Mouse (Mus musculus): ENCODE data around the gene Gins2. TPM values are rescaled to one million over a fixed set of nuclear protein-coding genes. Genes with fewer than 3 reads are reported as not detected.

Gene Gins2
- polyA plus RNA-seq, 1 experiment: 11.2 TPM

GRCm38 (mm10) chr8:120607460-120607859 lies 18.4 kb upstream of the Gins2 start:
- H3K36me3 ChIP-seq (ENCODE audit: control insufficient read depth, insufficient read depth): no peaks in the 10 kb centered on the region
- no peak overlapping the region for H3ac ChIP-seq (ENCODE audit: control insufficient read depth, insufficient read length)
- no peaks in the 10 kb centered on the region for H3K27me3 ChIP-seq (ENCODE audit: control insufficient read depth, insufficient read depth, insufficient read length)
- no peak overlapping the region for H3K4me3 ChIP-seq
- H3K4me2 ChIP-seq (ENCODE audit: low read depth): peak overlapping the region; percentile 38
- H3K79me2 ChIP-seq (ENCODE audit: control insufficient read depth, insufficient read depth): no peaks in the 10 kb centered on the region
- TF ChIP-seq SRF (IDR thresholded peaks at IDR 0.05; ENCODE audit: control insufficient read depth, insufficient read length, low read depth) (no peak), REST (IDR thresholded peaks at IDR 0.05; ENCODE audit: insufficient read depth, insufficient read length) (no peak), POLR2A (IDR thresholded peaks at IDR 0.05; ENCODE audit: insufficient read length, low read depth) (no peak), POLR2AphosphoS2 (IDR thresholded peaks at IDR 0.05; ENCODE audit: insufficient read length, low read depth) (no peak), MYOD1 (IDR thresholded peaks at IDR 0.05; ENCODE audit: control insufficient read depth in 1 of 3, insufficient read length in 2 of 3, low read depth in 2 of 3) (no peak), CEBPB (IDR thresholded peaks at IDR 0.05; ENCODE audit: insufficient read depth, poor library complexity, severe bottlenecking) (no peak), MYOG (IDR thresholded peaks at IDR 0.05; ENCODE audit: control insufficient read depth in 1 of 3, insufficient read depth in 1 of 3, insufficient read length in 2 of 3, low read depth in 2 of 3) (no peak), E2F4 (IDR thresholded peaks at IDR 0.05; ENCODE audit: insufficient read depth) (no peak), TCF3 (IDR thresholded peaks at IDR 0.05; ENCODE audit: insufficient read length, low read depth) (no peak), MAX (IDR thresholded peaks at IDR 0.05; ENCODE audit: low read depth) (no peak), USF1 (IDR thresholded peaks at IDR 0.05; ENCODE audit: low read depth) (no peak), TCF12 (IDR thresholded peaks at IDR 0.05; ENCODE audit: insufficient read depth, poor library complexity, severe bottlenecking) (no peak)

GRCm38 (mm10) chr8:120602672-120603071 lies 13.6 kb upstream of the Gins2 start:
- H3K4me3 ChIP-seq: no peak overlapping the region
- H3ac ChIP-seq (ENCODE audit: control insufficient read depth, insufficient read length): no peak overlapping the region
- TF ChIP-seq MYOG (IDR thresholded peaks at IDR 0.05; ENCODE audit: control insufficient read depth in 1 of 3, insufficient read depth in 1 of 3, insufficient read length in 2 of 3, low read depth in 2 of 3): no peak
- no peak for TF ChIP-seq MAX (IDR thresholded peaks at IDR 0.05; ENCODE audit: low read depth)

GRCm38 (mm10) chr8:120599504-120599903 lies 10.4 kb upstream of the Gins2 start:
- no peaks in the 10 kb centered on the region for H3K79me2 ChIP-seq (ENCODE audit: control insufficient read depth, insufficient read depth)

More at GRCm38 (mm10) chr8:120602672-120603071, 13.6 kb upstream of the Gins2 start:
- no peak overlapping the region for H3K4me2 ChIP-seq (ENCODE audit: low read depth)
- no peaks in the 10 kb centered on the region for H3K27me3 ChIP-seq (ENCODE audit: control insufficient read depth, insufficient read depth, insufficient read length)
- H3K36me3 ChIP-seq (ENCODE audit: control insufficient read depth, insufficient read depth): no peaks in the 10 kb centered on the region
- no peaks in the 10 kb centered on the region for H3K79me2 ChIP-seq (ENCODE audit: control insufficient read depth, insufficient read depth)

GRCm38 (mm10) chr8:120598579-120598978 lies 9.5 kb upstream of the Gins2 start:
- no peak overlapping the region for H3ac ChIP-seq (ENCODE audit: control insufficient read depth, insufficient read length)
- TF ChIP-seq CEBPB (IDR thresholded peaks at IDR 0.05; ENCODE audit: insufficient read depth, poor library complexity, severe bottlenecking) (no peak), TCF12 (IDR thresholded peaks at IDR 0.05; ENCODE audit: insufficient read depth, poor library complexity, severe bottlenecking) (no peak), MAX (IDR thresholded peaks at IDR 0.05; ENCODE audit: low read depth) (no peak), POLR2A (IDR thresholded peaks at IDR 0.05; ENCODE audit: insufficient read length, low read depth) (no peak), POLR2AphosphoS2 (IDR thresholded peaks at IDR 0.05; ENCODE audit: insufficient read length, low read depth) (no peak), USF1 (IDR thresholded peaks at IDR 0.05; ENCODE audit: low read depth) (no peak), REST (IDR thresholded peaks at IDR 0.05; ENCODE audit: insufficient read depth, insufficient read length) (no peak), SRF (IDR thresholded peaks at IDR 0.05; ENCODE audit: control insufficient read depth, insufficient read length, low read depth) (no peak), MYOD1 (IDR thresholded peaks at IDR 0.05; ENCODE audit: control insufficient read depth in 1 of 3, insufficient read length in 2 of 3, low read depth in 2 of 3) (no peak), MYOG (IDR thresholded peaks at IDR 0.05; ENCODE audit: control insufficient read depth in 1 of 3, insufficient read depth in 1 of 3, insufficient read length in 2 of 3, low read depth in 2 of 3) (no peak), E2F4 (IDR thresholded peaks at IDR 0.05; ENCODE audit: insufficient read depth) (no peak), TCF3 (IDR thresholded peaks at IDR 0.05; ENCODE audit: insufficient read length, low read depth) (no peak)
- H3K4me3 ChIP-seq: no peak overlapping the region

More at GRCm38 (mm10) chr8:120599504-120599903, 10.4 kb upstream of the Gins2 start:
- no peak overlapping the region for H3K4me2 ChIP-seq (ENCODE audit: low read depth)
- no peak overlapping the region for H3ac ChIP-seq (ENCODE audit: control insufficient read depth, insufficient read length)
- H3K36me3 ChIP-seq (ENCODE audit: control insufficient read depth, insufficient read depth): no peaks in the 10 kb centered on the region
- H3K4me3 ChIP-seq: no peak overlapping the region
- no peaks in the 10 kb centered on the region for H3K27me3 ChIP-seq (ENCODE audit: control insufficient read depth, insufficient read depth, insufficient read length)
- TF ChIP-seq SRF (IDR thresholded peaks at IDR 0.05; ENCODE audit: control insufficient read depth, insufficient read length, low read depth): no peak
- no peak for TF ChIP-seq USF1 (IDR thresholded peaks at IDR 0.05; ENCODE audit: low read depth)
- no peak for TF ChIP-seq TCF12 (IDR thresholded peaks at IDR 0.05; ENCODE audit: insufficient read depth, poor library complexity, severe bottlenecking)

DNA sequence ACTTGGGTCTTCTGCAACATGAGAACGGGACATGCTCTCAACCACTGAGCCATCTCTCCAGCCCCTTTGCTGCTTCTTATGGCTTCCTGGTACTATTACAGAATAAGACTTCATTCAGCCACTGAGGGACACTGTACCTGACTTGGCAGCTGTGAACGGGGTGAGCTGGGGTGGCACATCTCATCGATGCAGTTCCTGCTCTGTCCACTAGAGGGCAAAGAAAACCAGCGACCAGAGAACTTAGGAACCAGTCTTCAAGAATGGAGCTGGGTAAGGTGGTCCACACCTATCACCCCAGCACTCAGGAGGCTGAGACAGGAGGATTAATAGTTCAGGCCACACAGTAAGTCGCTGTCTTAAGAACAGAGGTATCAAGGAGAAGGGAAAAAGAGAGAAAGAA lies 6.9 kb upstream of the Gins2 start:
- no peak overlapping the region for H3K4me3 ChIP-seq
- no peaks in the 10 kb centered on the region for H3K36me3 ChIP-seq (ENCODE audit: control insufficient read depth, insufficient read depth)

More at GRCm38 (mm10) chr8:120598579-120598978, 9.5 kb upstream of the Gins2 start:
- no peaks in the 10 kb centered on the region for H3K79me2 ChIP-seq (ENCODE audit: control insufficient read depth, insufficient read depth)
- H3K27me3 ChIP-seq (ENCODE audit: control insufficient read depth, insufficient read depth, insufficient read length): no peaks in the 10 kb centered on the region
- H3K36me3 ChIP-seq (ENCODE audit: control insufficient read depth, insufficient read depth): no peaks in the 10 kb centered on the region
- no peak overlapping the region for H3K4me2 ChIP-seq (ENCODE audit: low read depth)

More for the DNA sequence above, 6.9 kb upstream of the Gins2 start:
- TF ChIP-seq MAX (IDR thresholded peaks at IDR 0.05; ENCODE audit: low read depth): no peak
- TF ChIP-seq MYOD1 (IDR thresholded peaks at IDR 0.05; ENCODE audit: control insufficient read depth in 1 of 3, insufficient read length in 2 of 3, low read depth in 2 of 3): no peak
- TF ChIP-seq REST (IDR thresholded peaks at IDR 0.05; ENCODE audit: insufficient read depth, insufficient read length): no peak
- TF ChIP-seq POLR2AphosphoS2 (IDR thresholded peaks at IDR 0.05; ENCODE audit: insufficient read length, low read depth): no peak
- TF ChIP-seq CEBPB (IDR thresholded peaks at IDR 0.05; ENCODE audit: insufficient read depth, poor library complexity, severe bottlenecking): no peak
- TF ChIP-seq USF1 (IDR thresholded peaks at IDR 0.05; ENCODE audit: low read depth): no peak
- no peak for TF ChIP-seq POLR2A (IDR thresholded peaks at IDR 0.05; ENCODE audit: insufficient read length, low read depth)
- no peak for TF ChIP-seq MYOG (IDR thresholded peaks at IDR 0.05; ENCODE audit: control insufficient read depth in 1 of 3, insufficient read depth in 1 of 3, insufficient read length in 2 of 3, low read depth in 2 of 3)
- no peak for TF ChIP-seq E2F4 (IDR thresholded peaks at IDR 0.05; ENCODE audit: insufficient read depth)
- TF ChIP-seq SRF (IDR thresholded peaks at IDR 0.05; ENCODE audit: control insufficient read depth, insufficient read length, low read depth): no peak
- no peak for TF ChIP-seq TCF3 (IDR thresholded peaks at IDR 0.05; ENCODE audit: insufficient read length, low read depth)
- H3K27me3 ChIP-seq (ENCODE audit: control insufficient read depth, insufficient read depth, insufficient read length): peaks cover 7% of the 10 kb centered on the region
- H3K4me2 ChIP-seq (ENCODE audit: low read depth): no peak overlapping the region
- H3K79me2 ChIP-seq (ENCODE audit: control insufficient read depth, insufficient read depth): no peaks in the 10 kb centered on the region
- no peak overlapping the region for H3ac ChIP-seq (ENCODE audit: control insufficient read depth, insufficient read length)
